In genomic region chr7:44929204-44930151, GRCm38 (mm10) we compare ENCODE assay signal across 7 mouse cellular contexts. TPM values are rescaled to one million over a fixed set of nuclear protein-coding genes. Genes with fewer than 3 reads are reported as not detected.
DNase-seq lines count a peak whose midpoint lies in the region; ATAC-seq lines count a peak whose summit lies in the region.

TSS of gene Ap2a1 (minus strand) at chr7:44929496.

- H3K9ac ChIP-seq in intestine, embryonic 15.5 days, result peak within 1 kb of the TSS; percentile 87

- peak within 1 kb of the TSS; percentile 92 for H3K4me3 ChIP-seq in intestine, embryonic 15.5 days (replicated peaks)
- H3K4me3 ChIP-seq in midbrain, embryonic 10.5 days, result peak within 1 kb of the TSS; percentile 74

- H3K27me3 ChIP-seq in intestine, embryonic 15.5 days (replicated peaks), result no peaks in the 10 kb centered on the region
- H3K27me3 ChIP-seq in midbrain, embryonic 10.5 days (ENCODE audit: low read depth, poor library complexity, severe bottlenecking), result no peaks in the 10 kb centered on the region

- peak within 1 kb of the TSS; percentile 86 for H3K27ac ChIP-seq in intestine, embryonic 15.5 days
- peak within 1 kb of the TSS; percentile 90 for H3K27ac ChIP-seq in midbrain, embryonic 10.5 days (replicated peaks)

- H3K9me3 ChIP-seq in intestine, embryonic 15.5 days, result no peaks in the 10 kb centered on the region
- no peaks in the 10 kb centered on the region for H3K9me3 ChIP-seq in midbrain, embryonic 10.5 days (replicated peaks)

- WGBS in intestine, embryonic 15.5 days, result under 1% methylated on average over 83 of the region's 84 CpGs
- WGBS in midbrain, embryonic 10.5 days, result under 1% methylated on average over 84 of the region's 84 CpGs

- peak within 1 kb of the TSS; percentile 67 for H3K4me2 ChIP-seq in intestine, embryonic 15.5 days (replicated peaks)

- ATAC-seq in intestine, embryonic 15.5 days, result peak; percentile 99

- H3K36me3 ChIP-seq in intestine, embryonic 15.5 days, result peaks cover 9% of the 10 kb centered on the region; the same call in 1 of the 2 replicates
- H3K36me3 ChIP-seq in midbrain, embryonic 10.5 days, result peaks cover 24% of the 10 kb centered on the region

- intact Hi-C loops in gastrocnemius, postnatal 36 days (cut with DNase I), result no loop called here
- intact Hi-C loops in left cerebral cortex, postnatal 25 days (cut with DNase I), result no loop called here

- H3K4me1 ChIP-seq in intestine, embryonic 15.5 days (replicated peaks), result peaks cover 14% of the 10 kb centered on the region
- peaks cover 28% of the 10 kb centered on the region for H3K4me1 ChIP-seq in midbrain, embryonic 10.5 days

- peak; percentile 100 for DNase-seq in adrenal gland, adult 2 months
- peak; percentile 99 for DNase-seq in embryo, embryonic 11.5 days (ENCODE audit: low read depth, low spot score)
- DNase-seq in gastrocnemius, postnatal 36 days, result peak; percentile 97 to 99
- peak; percentile 100 for DNase-seq in left cerebral cortex, postnatal 25 days (ENCODE audit: low spot score in 2 of 2)
- peak; percentile 100 for DNase-seq in midbrain, embryonic 10.5 days (ENCODE audit: low spot score)
- peak; percentile 95 for DNase-seq in right cerebral cortex, postnatal 4 days

RNA-seq across cellular contexts. Expression of gene Ap2a1, which starts in this region (rescaled TPM):
- total RNA-seq in adrenal gland, adult 2 months (2021), result 100 to 1,000 TPM in 1 of 2 experiments, 10 to 100 TPM in 1; 86.3 to 105 TPM
- polyA plus RNA-seq in adrenal gland, adult 2 months (2012; rRNA removed), result 119 and 121 TPM in 2 replicates
- total RNA-seq in gastrocnemius, postnatal 36 days (2021), result 10 to 100 TPM; 55.0 to 56.3 TPM
- polyA plus RNA-seq in intestine, embryonic 15.5 days (2015; fragmentation: Nextera tagmentation; extraction: Ambion mirVana), result 60.1 and 65.0 TPM in 2 replicates
- total RNA-seq in left cerebral cortex, postnatal 25 days (2021), result 100 to 1,000 TPM; 325 to 334 TPM
- polyA plus RNA-seq in midbrain, embryonic 10.5 days (2016; fragmentation: Nextera tagmentation; extraction: Ambion mirVana), result 74.2 and 77.0 TPM in 2 replicates

Comparison
In these comparisons a context has a peak if more than half of its experiments do, and no peak if none do; other contexts are left out.
1. Peak in every context shown above with its lines: DNase-seq, ATAC-seq, H3K4me3 ChIP-seq and H3K27ac ChIP-seq.